Mouse (Mus musculus) Patski (cell line): ENCODE measurements around the gene Patl2. TPM values are rescaled to one million over a fixed set of nuclear protein-coding genes. Genes with fewer than 3 reads are reported as not detected.

Experiments
- ATAC-seq: fragments of 100-300 bp; one replicate; pipeline ENCODE4 v1.8.0; 2021
- CTCF ChIA-PET: fragments of 350-600 bp; sonication (Branson Sonifier 250); formaldehyde crosslinking; loops from one replicate; lab custom pipeline; 2022; ENCODE audit warnings: inconsistent platforms; lab: Charles Lee
- POLR2A ChIA-PET: fragments of 350-600 bp; sonication (Branson Sonifier 250); formaldehyde crosslinking; loops from one replicate; lab custom pipeline; 2022; ENCODE audit warnings: antibody characterized with exemption, inconsistent platforms; lab: Charles Lee
- DNase-seq: peaks from one replicate; pipeline ENCODE4 v3.0.0-alpha.2; 2011; ENCODE audit warnings: low read depth, low spot score
- H3K27me3 ChIP-seq: fragments of 371-371 bp; one replicate; pipeline ENCODE4 v1.5.1; 2021
- CTCF ChIP-seq: fragments of 100-300 bp; IDR thresholded peaks from one replicate; pipeline ENCODE4 v1.5.1; 2021
- in situ Hi-C: fragments of 300-500 bp; cut with MboI; formaldehyde crosslinking; loops from 3 replicates; pipeline ENCODE4 v1.11.1; 2018; ENCODE audit warnings: low pct_unique_long_range_greater_than_20kb, mixed read lengths
- polyA plus RNA-seq: library from polyadenylated mRNA; unstranded; gene quantifications from one replicate; pipeline ENCODE4 v1.2.3, GENCODE M21; 2021

Patl2 gene
- polyA plus RNA-seq, 1 experiment from 2014 or later, result 0.05 TPM

DNA sequence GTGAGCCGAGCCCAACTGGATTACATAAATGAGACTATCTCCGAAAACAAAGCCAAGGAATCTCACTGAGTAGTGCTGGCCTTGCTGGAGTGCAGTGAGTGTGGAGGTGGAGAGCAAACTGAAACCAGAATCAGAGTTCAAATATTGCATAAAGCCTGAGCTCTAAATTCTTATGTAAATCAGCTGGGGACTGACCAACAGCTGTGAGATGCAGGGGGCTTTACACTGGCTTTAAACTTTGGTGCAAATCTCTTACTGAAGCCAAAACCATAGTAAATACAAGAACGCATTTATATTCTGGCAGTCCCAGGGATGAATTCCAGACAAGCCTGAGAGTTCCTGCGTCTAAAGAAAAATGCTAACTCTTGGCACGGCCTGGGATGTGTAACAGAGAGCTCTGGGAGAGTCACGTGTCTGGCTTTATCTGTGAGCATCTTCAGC is 27.6 kb downstream of the Patl2 start:
- in situ Hi-C loops, result no loop called here
- POLR2A ChIA-PET, result interaction anchor here (0.6 kb wide), 1 partner anchor 81 kb away, joined by 4 read pairs; no protein-coding TSS in a partner anchor
- no peak for TF ChIP-seq CTCF
- CTCF ChIA-PET, result interaction anchor here (1.3 kb wide), 1 partner anchor 9 kb away, joined by 3 read pairs; no protein-coding TSS in a partner anchor
- no peak for DNase-seq
- no peaks in the 10 kb centered on the region for H3K27me3 ChIP-seq
- no peak for ATAC-seq

DNA sequence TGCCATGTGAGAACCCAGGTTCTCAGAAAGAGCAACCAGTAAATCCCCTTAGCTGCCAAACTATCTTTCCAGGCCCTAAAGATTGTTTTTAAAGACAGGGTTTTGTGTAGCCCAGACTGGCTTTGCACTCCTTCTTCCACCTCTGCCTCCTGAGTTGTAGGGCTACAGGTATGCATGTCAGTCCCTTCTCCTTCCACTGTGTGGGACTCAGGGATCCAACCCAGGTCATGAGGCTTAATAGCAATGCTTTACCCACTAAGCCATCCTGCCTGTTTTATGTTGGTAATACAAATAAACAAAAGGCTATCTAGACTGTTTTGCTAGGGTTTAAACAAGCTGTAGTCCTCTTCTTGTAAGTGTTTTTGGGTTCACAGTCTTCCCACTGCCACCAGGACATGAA is 28.4 kb downstream of the Patl2 start:
- no peak for DNase-seq
- no peaks in the 10 kb centered on the region for H3K27me3 ChIP-seq
- ATAC-seq, result no peak
- ChIA-PET POLR2A (no interaction called here), CTCF (interaction anchor here (1.3 kb wide), 1 partner anchor 8 kb away, joined by 3 read pairs; no protein-coding TSS in a partner anchor)
- TF ChIP-seq CTCF, result no peak
- in situ Hi-C loops, result no loop called here

DNA sequence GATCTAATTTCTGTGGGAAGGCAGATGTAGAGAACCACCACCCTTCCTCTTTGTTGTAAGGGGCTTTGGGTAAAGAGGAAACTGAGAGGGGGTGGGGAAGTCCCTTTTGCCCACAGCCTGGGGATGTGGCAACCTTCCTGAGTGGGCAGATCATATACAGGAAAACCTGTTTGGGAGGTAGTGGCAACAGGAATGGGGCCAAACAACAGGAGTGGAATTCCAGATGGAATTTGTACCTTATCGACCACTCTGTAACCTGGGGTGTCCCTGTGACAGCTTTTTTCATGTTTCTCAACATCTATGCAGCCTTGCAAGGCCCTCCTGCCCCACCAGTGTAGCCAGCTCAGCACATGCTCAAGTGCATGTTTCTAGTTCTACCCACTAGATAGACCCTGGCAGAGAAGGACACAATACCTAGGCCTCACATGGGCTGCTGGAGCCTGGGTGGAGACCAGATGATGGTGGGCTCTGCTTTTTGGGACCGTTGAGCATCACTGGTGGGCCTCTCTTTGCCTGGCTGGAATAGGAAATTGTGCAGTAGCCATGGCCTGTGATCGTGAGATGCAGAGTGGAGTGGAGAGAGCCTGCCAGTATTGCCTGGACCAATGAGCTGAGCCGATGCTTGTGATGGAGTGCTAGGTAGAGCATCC is 29.8 kb downstream of the Patl2 start:
- no peak for DNase-seq
- in situ Hi-C loops, result no loop called here
- CTCF ChIA-PET, result interaction anchor here (1.0 kb wide), 1 partner anchor 65 kb away, joined by 3 read pairs; no protein-coding TSS in a partner anchor
- ATAC-seq, result no peak
- POLR2A ChIA-PET, result no interaction called here
- H3K27me3 ChIP-seq, result no peaks in the 10 kb centered on the region
- no peak for TF ChIP-seq CTCF

DNA sequence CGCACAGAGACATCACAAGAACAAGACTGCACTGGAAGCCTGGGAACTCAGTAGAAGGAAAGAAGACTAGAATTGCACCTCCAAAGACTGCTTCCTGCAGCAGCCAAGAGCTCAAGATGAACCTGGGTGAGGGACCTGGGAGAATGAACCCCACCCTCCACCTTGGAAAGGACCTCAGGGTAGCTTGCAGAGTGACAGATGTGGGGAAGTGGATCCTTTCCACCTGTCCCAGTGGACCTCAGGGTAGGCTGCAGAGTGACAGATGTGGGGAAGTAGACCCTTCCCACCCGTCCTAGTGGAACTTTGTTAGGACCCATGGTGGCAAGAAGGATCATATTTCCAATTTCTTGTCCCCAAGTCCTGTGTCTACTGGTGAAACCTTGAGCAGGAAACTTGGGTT is 30.7 kb downstream of the Patl2 start:
- no peak for ATAC-seq
- DNase-seq, result no peak
- CTCF ChIA-PET, result no interaction called here
- no peak for TF ChIP-seq CTCF
- no peaks in the 10 kb centered on the region for H3K27me3 ChIP-seq
- POLR2A ChIA-PET, result no interaction called here
- in situ Hi-C loops, result no loop called here

DNA sequence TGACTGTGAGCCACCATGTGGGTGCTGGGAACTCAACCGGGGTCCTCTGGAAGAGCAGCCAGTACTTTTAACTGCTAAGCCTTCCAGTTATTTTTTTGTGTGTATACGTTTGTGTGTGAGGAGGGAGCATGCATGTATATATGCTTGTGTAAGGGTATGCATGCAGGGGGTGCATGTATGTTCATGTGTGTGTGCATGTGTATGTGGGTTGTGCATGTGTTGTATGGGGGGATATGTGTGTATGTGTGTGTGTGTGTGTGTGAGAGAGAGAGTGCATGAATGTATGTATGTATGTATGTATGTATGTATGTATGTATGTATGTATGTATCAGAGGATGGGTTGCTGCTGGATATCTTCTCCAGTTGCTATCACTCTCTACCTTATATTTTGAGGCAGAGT is 31.5 kb downstream of the Patl2 start:
- in situ Hi-C loops, result loop anchor here (5.0 kb wide), 1 partner anchor 37 kb away; the partner anchor contains the start of gene Spg11
- ATAC-seq, result no peak
- TF ChIP-seq CTCF, result no peak
- no peak for DNase-seq
- H3K27me3 ChIP-seq, result no peaks in the 10 kb centered on the region
- ChIA-PET POLR2A (no interaction called here), CTCF (no interaction called here)

DNA sequence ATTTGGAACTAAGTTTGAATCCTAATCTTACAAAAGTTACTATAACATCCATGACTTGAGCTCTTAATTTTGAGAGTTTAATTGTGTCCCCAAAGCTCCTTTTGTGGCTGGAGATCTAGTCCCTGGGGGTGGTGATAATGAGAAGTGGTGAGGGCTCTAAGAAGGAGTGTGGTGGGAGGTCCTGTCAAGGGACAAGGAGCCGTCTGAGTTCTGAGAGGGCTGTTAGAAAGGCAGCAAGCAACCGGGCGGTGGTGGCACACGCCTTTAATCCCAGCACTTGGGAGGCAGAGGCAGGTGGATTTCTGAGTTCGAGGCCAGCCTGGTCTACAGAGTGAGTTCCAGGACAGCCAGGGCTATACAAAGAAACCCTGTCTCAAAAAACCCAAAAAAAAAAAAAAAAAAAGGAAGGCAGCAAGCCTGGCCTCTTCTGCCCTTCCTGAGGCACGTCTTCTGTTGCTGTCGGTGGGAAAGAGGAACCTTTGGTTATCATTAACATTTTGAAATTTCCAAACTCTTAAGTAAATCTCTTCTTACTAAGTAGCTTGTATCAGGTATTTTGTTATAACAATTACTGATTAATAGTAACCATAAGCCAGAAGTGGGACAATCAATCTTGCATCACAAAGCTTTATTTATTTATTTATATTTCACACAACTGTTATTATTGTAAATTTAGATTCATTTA is 32.2 kb downstream of the Patl2 start:
- DNase-seq, result no peak
- in situ Hi-C loops, result loop anchor here (5.0 kb wide), 1 partner anchor 37 kb away; the partner anchor contains the start of gene Spg11
- ATAC-seq, result no peak
- H3K27me3 ChIP-seq, result no peaks in the 10 kb centered on the region
- ChIA-PET POLR2A (no interaction called here), CTCF (no interaction called here)
- TF ChIP-seq CTCF, result no peak

DNA sequence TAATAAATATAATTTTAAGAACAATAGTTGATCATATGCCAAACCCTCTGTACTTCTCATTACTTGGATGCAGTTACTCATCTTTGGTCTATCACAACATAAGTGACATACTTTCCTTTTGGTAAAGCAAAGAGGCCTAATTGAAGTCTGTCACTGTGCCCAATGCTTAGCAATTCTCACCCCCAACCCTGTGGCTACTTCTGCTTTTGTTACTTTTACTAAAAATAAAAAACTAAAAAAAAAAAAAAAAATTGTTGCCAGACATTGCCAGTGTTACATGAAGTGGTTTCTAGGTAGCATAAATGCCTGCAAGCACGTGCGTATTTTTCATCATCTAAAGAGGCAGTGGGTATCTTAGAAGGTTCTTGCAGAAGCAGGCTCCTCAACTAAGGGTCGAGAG is 33.1 kb downstream of the Patl2 start:
- no peak for ATAC-seq

DNA sequence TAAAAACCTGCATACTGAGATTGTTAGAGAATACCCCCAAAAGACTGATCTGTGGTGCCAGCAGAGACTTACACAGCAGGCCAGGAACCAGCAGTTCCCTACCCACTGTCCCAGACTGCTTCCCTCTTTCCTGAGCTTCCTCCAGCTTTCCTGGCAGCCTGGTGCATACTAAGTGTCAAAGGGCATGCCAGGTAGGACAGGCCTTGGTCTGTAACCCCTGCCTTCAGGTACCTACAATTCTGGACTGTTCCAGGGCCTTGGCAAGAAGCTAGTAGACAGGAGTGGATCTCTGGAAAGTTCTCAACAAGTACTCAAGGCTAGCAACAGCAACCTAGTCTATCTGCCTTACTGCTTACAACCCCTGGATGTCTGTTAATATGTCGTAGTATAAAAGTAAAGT is 34.8 kb downstream of the Patl2 start:
- TF ChIP-seq CTCF, result no peak
- in situ Hi-C loops, result loop anchor here (5.0 kb wide), 1 partner anchor 34 kb away; the partner anchor contains the start of gene Spg11
- ChIA-PET CTCF (interaction anchor here (1.3 to 1.4 kb wide), 2 partner anchors 9 to 30 kb away, joined by 4 to 7 read pairs; partner anchors contain the start of gene Trim69), POLR2A (no interaction called here)
- ATAC-seq (no peak), DNase-seq (no peak)
- no peaks in the 10 kb centered on the region for H3K27me3 ChIP-seq

More for the DNA sequence above, 33.1 kb downstream of the Patl2 start:
- no peak for DNase-seq
- POLR2A ChIA-PET, result no interaction called here
- in situ Hi-C loops, result loop anchor here (5.0 kb wide), 1 partner anchor 36 kb away; the partner anchor contains the start of gene Spg11
- H3K27me3 ChIP-seq, result no peaks in the 10 kb centered on the region
- no peak for TF ChIP-seq CTCF
- CTCF ChIA-PET, result no interaction called here

DNA sequence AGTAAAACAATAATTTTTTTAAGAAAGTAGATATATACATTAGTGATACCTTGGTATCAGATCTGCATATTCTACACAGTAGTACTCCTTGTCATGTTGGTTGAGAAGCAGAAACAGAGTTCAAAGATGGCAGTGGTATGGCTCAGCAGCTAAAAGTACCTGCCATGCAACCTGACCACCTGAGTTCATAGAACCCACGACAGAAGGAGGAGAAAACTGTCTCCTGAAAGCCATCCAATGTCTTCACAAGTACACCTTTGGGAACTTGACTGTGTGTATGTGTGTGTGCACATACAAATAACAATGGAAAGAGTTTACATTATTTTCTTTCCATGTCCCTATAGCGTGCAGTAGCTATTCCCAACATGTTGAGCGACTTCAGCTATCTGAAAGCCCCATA is 36.3 kb downstream of the Patl2 start:
- CTCF ChIA-PET, result interaction anchor here (1.0 to 1.4 kb wide), 2 partner anchors 8 to 10 kb away, joined by 3 read pairs; partner anchors contain the start of gene Trim69
- in situ Hi-C loops, result loop anchor here (5.0 kb wide), 1 partner anchor 32 kb away; the partner anchor contains the start of gene Spg11
- POLR2A ChIA-PET, result no interaction called here
- ATAC-seq (no peak), DNase-seq (no peak)
- no peak for TF ChIP-seq CTCF
- no peaks in the 10 kb centered on the region for H3K27me3 ChIP-seq

DNA sequence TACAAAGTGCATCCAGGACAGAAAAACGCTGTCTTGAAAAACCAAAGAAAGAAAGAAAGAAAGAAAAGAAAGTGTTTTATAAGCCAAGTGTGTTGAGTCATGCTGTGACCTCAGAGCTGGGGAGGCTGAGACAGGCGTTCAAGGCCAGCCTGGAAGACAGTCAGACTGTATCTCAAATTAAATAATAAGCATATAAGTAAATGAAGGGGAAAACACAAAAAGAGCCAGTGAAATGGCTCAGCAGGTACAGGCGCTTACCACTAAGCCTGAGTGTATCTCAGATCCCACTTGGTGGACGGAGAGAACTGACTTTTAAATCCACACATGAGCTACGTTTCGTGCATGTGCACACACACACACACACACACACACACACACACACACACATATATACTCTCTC is 36.7 kb downstream of the Patl2 start:
- no peak for DNase-seq
- no peaks in the 10 kb centered on the region for H3K27me3 ChIP-seq
- ATAC-seq, result no peak
- ChIA-PET POLR2A (no interaction called here), CTCF (interaction anchor here (1.0 to 1.4 kb wide), 2 partner anchors 9 to 11 kb away, joined by 3 read pairs; partner anchors contain the start of gene Trim69)
- in situ Hi-C loops, result no loop called here
- TF ChIP-seq CTCF, result no peak
